Mouse (Mus musculus) cerebellum, postnatal 25 days (tissue): ENCODE measurements around the gene AL607142.1.

Experiments used
- DNase-seq, 2 experiments: peaks; one replicate each; pipeline ENCODE4 v3.0.0; 2021; ENCODE audit warnings: mixed read lengths in 2 of 2

Gene AL607142.1

GRCm38 (mm10) chr4:120107787-120108186, 43.0 kb downstream of the AL607142.1 start:
- DNase-seq = peak in 1 of 2 experiments; percentile 5

- peak; percentile 50 to 59 for DNase-seq
Measured at GRCm38 (mm10) chr4:120115516-120115915, 50.7 kb downstream of the AL607142.1 start.

- DNase-seq = no peak
Measured at GRCm38 (mm10) chr4:120116312-120116711, 51.5 kb downstream of the AL607142.1 start.

- peak; percentile 86 to 92 for DNase-seq
Measured at GRCm38 (mm10) chr4:120120276-120120675, 55.5 kb downstream of the AL607142.1 start.

- DNase-seq = no peak
Measured at GRCm38 (mm10) chr4:120124656-120125055, 59.9 kb downstream of the AL607142.1 start.

- DNase-seq = peak; percentile 56 to 63
Measured at GRCm38 (mm10) chr4:120126047-120126446, 61.3 kb downstream of the AL607142.1 start.

- no peak for DNase-seq
Measured at GRCm38 (mm10) chr4:120127333-120127732, 62.5 kb downstream of the AL607142.1 start.

GRCm38 (mm10) chr4:120128033-120128432, 63.2 kb downstream of the AL607142.1 start:
- no peak for DNase-seq

GRCm38 (mm10) chr4:120129233-120129885, 64.6 kb downstream of the AL607142.1 start:
- peak; percentile 76 to 83 for DNase-seq

GRCm38 (mm10) chr4:120130926-120131325, 66.1 kb downstream of the AL607142.1 start:
- no peak for DNase-seq

- peak; percentile 86 to 92 for DNase-seq
Measured at GRCm38 (mm10) chr4:120131441-120132220, 66.8 kb downstream of the AL607142.1 start.

GRCm38 (mm10) chr4:120134223-120134622, 69.4 kb downstream of the AL607142.1 start:
- DNase-seq = peak; percentile 44 to 47

GRCm38 (mm10) chr4:120141810-120142209, 77.0 kb downstream of the AL607142.1 start:
- DNase-seq = peak in 1 of 2 experiments; percentile 45

GRCm38 (mm10) chr4:120142905-120143304, 78.1 kb downstream of the AL607142.1 start:
- peak; percentile 48 to 59 for DNase-seq
